19 mouse cellular contexts compared by ENCODE assay signal in genomic region chr3:31133664-31134063, GRCm38 (mm10). TPM values are rescaled to one million over a fixed set of nuclear protein-coding genes. Genes with fewer than 3 reads are reported as not detected.
DNase-seq lines count a peak whose midpoint lies in the region; ATAC-seq and TF ChIP-seq lines count a peak whose summit lies in the region.
"Had no signal": no experiment of that assay in that cellular context is flagged by ENCODE, and none has a peak within 500 bp of the region (broad histone marks: within the 10 kb centered on the region; RNA-seq: fewer than 3 reads in every experiment).

No protein-coding gene starts in this region.

- H3K27me3 ChIP-seq in erythroblast, embryonic 14.5 days (ENCODE audit: control insufficient read depth) = peaks cover 8% of the 10 kb centered on the region
- H3K27me3 ChIP-seq in liver, embryonic 14.5 days (ENCODE audit: control insufficient read depth, insufficient read depth, low read length) = no peaks in the 10 kb centered on the region
- H3K27me3 ChIP-seq: CH12.LX; limb, embryonic 13.5 days had no signal

- H3K4me3 ChIP-seq in erythroblast, embryonic 14.5 days (replicated peaks) = peak overlapping the region; percentile 32
- no peak overlapping the region for H3K4me3 ChIP-seq in liver, embryonic 14.5 days (ENCODE audit: insufficient read depth in 1 of 2, low read depth in 2 of 2, low read length in 2 of 2)
- H3K4me3 ChIP-seq: limb, embryonic 13.5 days had no signal

- 2% methylated on average over 5 of the region's 5 CpGs for WGBS in liver, embryonic 14.5 days (ENCODE audit: insufficient replicate concordance)

- H3K4me1 ChIP-seq in erythroblast, embryonic 14.5 days (ENCODE audit: control insufficient read depth) = peaks cover 48% of the 10 kb centered on the region
- H3K4me1 ChIP-seq in liver, embryonic 14.5 days (replicated peaks; ENCODE audit: control insufficient read depth in 2 of 2, insufficient read depth in 2 of 2, low read length in 1 of 2) = peaks cover 19 to 30% of the 10 kb centered on the region in 2 experiments
- H3K4me1 ChIP-seq: limb, embryonic 13.5 days had no signal

- DNase-seq in ovary, adult 18-20 months (ENCODE audit: low spot score) = peak; percentile 44
- DNase-seq in ovary, postnatal 10 days (ENCODE audit: low spot score) = no peak
- no peak for DNase-seq in liver, embryonic 14.5 days (ENCODE audit: low read depth in 3 of 3, low spot score in 3 of 3)
- peak; percentile 67 for DNase-seq in yolk sac, embryonic 10.5 days (ENCODE audit: low spot score)
- DNase-seq in testis, postnatal 14 days (ENCODE audit: low spot score) = no peak
- DNase-seq in urinary bladder, postnatal 25 days (ENCODE audit: low spot score) = no peak
- DNase-seq: cerebellum, adult 9-11 months; gastrocnemius, postnatal 14 days; kidney, adult 8-10 months; kidney, postnatal 36 days; midbrain, embryonic 14.5 days; thymus, postnatal 4 days had no signal

- TF ChIP-seq EP300 in liver, embryonic 14.5 days (IDR thresholded peaks at IDR 0.05; ENCODE audit: low read depth) = no peak

- peak overlapping the region; percentile 51 for H3K4me2 ChIP-seq in liver, embryonic 14.5 days (ENCODE audit: low read depth)
- H3K4me2 ChIP-seq: limb, embryonic 13.5 days had no signal

- no peaks in the 10 kb centered on the region for H3K9me3 ChIP-seq in erythroblast, embryonic 14.5 days (ENCODE audit: control insufficient read depth, low read length)
- no peaks in the 10 kb centered on the region for H3K9me3 ChIP-seq in liver, embryonic 14.5 days (ENCODE audit: control insufficient read depth, low read length)
- H3K9me3 ChIP-seq: limb, embryonic 13.5 days had no signal

- peak overlapping the region; percentile 23; the same call in 1 of the 2 replicates for H3K9ac ChIP-seq in liver, embryonic 14.5 days (replicated peaks)
- H3K9ac ChIP-seq: limb, embryonic 13.5 days had no signal

- no peak for ATAC-seq in erythroblast, adult 5-6 weeks (replicated peaks; ENCODE audit: low FRiP score, poor library complexity, severe bottlenecking)
- ATAC-seq in liver, embryonic 14.5 days (ENCODE audit: insufficient read depth) = peak; percentile 14; the same call in 1 of the 2 replicates
- ATAC-seq: activated CD4-positive, CD25-positive, alpha-beta regulatory T cell, adult 4 months; hindbrain, embryonic 16.5 days had no signal

- H3K27ac ChIP-seq in liver, embryonic 14.5 days = peak overlapping the region; percentile 50
- H3K27ac ChIP-seq: limb, embryonic 13.5 days; macrophage had no signal

- TF ChIP-seq CTCF in liver, embryonic 14.5 days (IDR thresholded peaks at IDR 0.05; ENCODE audit: low read depth) = no peak

- no peaks in the 10 kb centered on the region for H3K36me3 ChIP-seq in erythroblast, embryonic 14.5 days (ENCODE audit: control insufficient read depth)
- no peaks in the 10 kb centered on the region for H3K36me3 ChIP-seq in liver, embryonic 14.5 days (replicated peaks; ENCODE audit: control insufficient read depth, insufficient read depth, low read depth)
- H3K36me3 ChIP-seq: limb, embryonic 13.5 days had no signal

RNA-seq across cellular contexts. Expression of gene Cldn11, which starts 16.1 kb away (rescaled TPM):
- polyA plus RNA-seq in erythroblast, embryonic 14.5 days (2012) = not detected in 2 replicates
- total RNA-seq in erythroblast, adult 5-6 weeks (2015; ENCODE audit: low replicate concordance) = not detected in 2 replicates
- not detected in 2 replicates for total RNA-seq in erythroblast, adult 5-6 weeks (2017; ENCODE audit: low replicate concordance)
- polyA plus RNA-seq in liver, embryonic 14.5 days (2012; rRNA removed) = 0.06 and 0.09 TPM in 2 replicates
- polyA plus RNA-seq in liver, embryonic 14.5 days (2014; fragmentation: Nextera tagmentation; extraction: Ambion mirVana) = not detected in 2 replicates
- total RNA-seq: CH12.LX had no signal
- polyA plus RNA-seq: activated CD4-positive, CD25-positive, alpha-beta regulatory T cell, adult 4 months; macrophage had no signal

RNA-seq across cellular contexts. Expression of gene Skil, which starts 38.8 kb away (rescaled TPM):
- polyA plus RNA-seq in erythroblast, embryonic 14.5 days (2012) = 0.15 and 0.19 TPM in 2 replicates
- total RNA-seq in erythroblast, adult 5-6 weeks (2015; ENCODE audit: low replicate concordance) = 2.3 and 3.5 TPM in 2 replicates
- total RNA-seq in erythroblast, adult 5-6 weeks (2017; ENCODE audit: low replicate concordance) = 5.3 and 6.8 TPM in 2 replicates
- polyA plus RNA-seq in liver, embryonic 14.5 days (2012; rRNA removed) = 1.6 and 2.7 TPM in 2 replicates
- 4.2 and 4.3 TPM in 2 replicates for polyA plus RNA-seq in liver, embryonic 14.5 days (2014; fragmentation: Nextera tagmentation; extraction: Ambion mirVana)

Comparison
In these comparisons a context has a peak if more than half of its experiments do, and no peak if none do; other contexts are left out.
1. DNase-seq: peak in ovary, adult 18-20 months (single experiment) and yolk sac, embryonic 10.5 days (single experiment); none in ovary, postnatal 10 days (single experiment), liver, embryonic 14.5 days (0 of 3), testis, postnatal 14 days (single experiment) and urinary bladder, postnatal 25 days (single experiment).